Mouse (Mus musculus) cortical plate, adult 2 months (tissue): Measurements from ENCODE around the gene Smg5.

Experiments used
- CTCF ChIP-seq: fragments of 200-500 bp; IDR thresholded peaks from 2 replicates; pipeline ENCODE4 v1.5.1; 2011; ENCODE audit warnings: mild to moderate bottlenecking, control low read depth, low read length; ENCODE audit not compliant: insufficient read depth; ENCODE audit errors: extremely low read depth
- POLR2A ChIP-seq: fragments of 200-500 bp; IDR thresholded peaks from 2 replicates; pipeline ENCODE4 v1.6.1; 2011; ENCODE audit warnings: mild to moderate bottlenecking, low read length, control low read depth; ENCODE audit not compliant: insufficient read depth; ENCODE audit errors: extremely low read depth

DNA sequence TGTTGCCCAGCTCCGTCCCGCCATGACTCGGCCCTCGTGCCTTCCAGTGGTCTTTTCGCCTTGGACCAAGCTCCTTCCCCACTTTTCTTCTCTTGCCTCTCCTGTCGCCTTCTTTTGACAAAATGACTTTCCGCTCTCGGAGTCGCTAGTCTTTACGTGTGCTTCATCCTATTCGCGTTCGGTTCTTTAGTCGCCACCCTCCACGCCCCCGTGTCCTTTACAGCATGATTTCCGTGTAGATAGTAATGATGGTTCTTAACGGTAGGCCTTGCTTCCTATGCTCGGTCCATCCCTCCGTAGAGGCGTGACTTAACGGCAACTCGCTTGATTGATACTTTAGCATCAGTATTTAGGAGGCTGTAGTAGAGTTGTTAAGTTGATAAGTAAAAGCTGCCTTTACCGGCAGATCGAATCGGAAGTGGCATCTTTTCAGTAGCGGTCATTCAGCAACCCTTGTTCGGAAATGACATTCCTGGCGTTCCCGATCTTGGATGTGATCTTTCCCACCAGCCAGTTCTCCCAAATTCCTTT lies 38.7 kb upstream of the Smg5 start:
- TF ChIP-seq CTCF, result no peak
- TF ChIP-seq POLR2A, result no peak
